Mouse (Mus musculus) spleen, adult 18-20 months (tissue): ENCODE results near the gene Taf9b.
"Not testable (repeated sequence)": the region's sequence is repeated elsewhere in the genome, so short reads cannot be mapped to it uniquely, and the experiment has no call there.

Experiments
- DNase-seq, 2 experiments: peaks; one replicate each; pipeline ENCODE4 v3.0.0; 2022; ENCODE audit warnings: mixed read lengths in 2 of 2

The Taf9b gene

DNA sequence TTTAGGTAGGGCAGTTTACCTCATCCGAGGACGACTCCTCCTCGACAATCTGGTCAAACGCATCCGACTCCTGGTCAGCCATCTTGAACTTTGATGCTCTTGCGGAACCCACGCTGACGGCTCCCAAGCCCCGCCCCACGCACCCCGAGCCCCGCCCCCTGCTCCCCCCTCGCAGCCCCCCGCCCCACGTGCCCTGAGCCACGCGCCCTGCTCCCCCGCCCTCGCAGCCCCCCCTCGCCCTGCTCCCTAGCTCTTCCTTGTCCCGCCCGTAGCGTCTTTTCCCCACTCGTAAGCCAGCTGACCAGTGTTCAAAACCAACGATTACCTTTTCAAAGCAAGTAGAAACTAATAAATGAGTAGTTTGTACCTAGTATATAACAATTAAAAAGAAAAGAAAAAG, at the start of gene Taf9b:
Gene Taf9b (minus strand): TSS at position 101 of the 400 bp plus-strand sequence.
- DNase-seq = no peak

DNA sequence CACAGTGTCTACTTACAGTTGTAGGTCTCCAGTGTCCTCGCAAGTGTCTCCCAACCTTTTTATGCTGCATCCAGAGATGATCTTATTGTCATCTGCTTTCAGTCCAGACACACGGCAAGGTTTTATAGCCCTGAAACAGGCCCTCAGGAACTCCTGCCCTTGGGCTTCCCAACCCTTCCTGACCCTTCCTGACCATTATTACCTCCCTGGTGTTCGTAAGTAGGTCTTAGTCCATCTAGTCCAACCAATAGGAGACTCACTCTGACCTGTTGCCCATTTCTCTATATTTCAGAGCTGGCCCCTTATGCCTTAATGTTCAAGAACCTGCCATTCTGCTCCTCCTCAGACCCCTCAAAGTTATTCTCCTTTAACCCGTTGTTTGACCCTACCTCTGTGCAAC, 34.3 kb upstream of the Taf9b start, which contains the start of gene Fnd3c2:
Gene Fnd3c2 (minus strand): TSS at position 101 of the 400 bp plus-strand sequence.
- no peak for DNase-seq

DNA sequence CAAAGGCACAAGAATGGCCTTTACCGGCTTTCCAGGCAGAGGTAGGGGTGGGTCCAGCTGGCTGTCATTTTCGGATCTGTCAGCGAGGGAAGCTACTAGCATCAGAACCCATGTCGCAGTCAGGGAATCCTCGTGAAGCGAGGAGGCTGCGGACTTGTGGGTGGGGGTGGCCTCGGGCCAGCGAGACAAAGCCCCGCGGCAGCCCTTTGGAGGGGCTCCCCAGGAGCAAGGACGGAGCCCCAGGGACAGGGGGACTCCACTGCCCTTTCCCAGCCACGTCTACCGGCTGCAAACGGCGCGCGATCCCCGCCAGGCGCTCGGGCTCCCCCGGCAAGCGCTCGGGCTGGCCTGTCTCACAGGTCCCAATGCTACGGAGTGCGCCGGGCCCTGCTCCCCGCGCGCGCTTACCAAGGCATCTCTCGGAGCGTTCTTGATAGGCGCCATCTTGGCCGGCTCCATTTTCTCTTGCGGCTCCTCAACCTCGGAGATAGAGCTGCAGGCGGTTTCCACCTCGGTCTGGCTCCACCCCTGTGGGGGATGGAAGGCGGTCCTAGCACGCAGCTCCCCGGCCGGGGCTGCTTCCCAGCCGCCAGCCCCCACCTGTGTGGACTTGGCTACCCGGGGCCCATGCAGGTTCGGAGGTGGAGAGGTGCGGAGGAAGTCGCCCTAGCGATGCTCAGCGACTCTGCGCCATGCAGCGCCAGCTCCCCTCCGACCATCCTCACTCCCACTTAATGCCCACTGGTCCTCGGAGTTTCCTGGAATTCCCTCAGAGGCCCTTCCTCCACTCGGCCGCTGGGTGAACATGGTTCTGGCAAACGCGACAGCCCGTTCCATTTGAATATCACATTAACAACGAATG, 1.6 kb downstream of the Taf9b start:
- DNase-seq = peak; percentile 45 to 56

DNA sequence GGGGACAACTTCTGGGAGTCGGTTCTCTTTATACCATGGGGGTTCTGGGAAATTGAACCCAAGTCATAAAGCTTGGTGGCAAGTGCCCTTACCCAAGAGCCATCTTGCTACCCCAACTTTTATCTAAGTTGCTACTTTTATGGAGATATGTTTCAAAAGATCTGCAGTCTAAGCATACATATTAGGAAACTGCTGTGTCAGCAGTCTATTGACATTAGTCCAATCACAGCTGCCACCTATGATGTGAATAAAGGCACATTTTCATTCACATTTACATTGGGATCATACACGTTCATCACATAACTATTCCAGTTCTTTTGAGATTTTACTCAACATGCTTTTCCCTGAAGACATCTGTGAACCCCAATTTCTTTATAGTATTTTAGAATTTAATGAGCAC, 11.9 kb downstream of the Taf9b start:
- no peak for DNase-seq

DNA sequence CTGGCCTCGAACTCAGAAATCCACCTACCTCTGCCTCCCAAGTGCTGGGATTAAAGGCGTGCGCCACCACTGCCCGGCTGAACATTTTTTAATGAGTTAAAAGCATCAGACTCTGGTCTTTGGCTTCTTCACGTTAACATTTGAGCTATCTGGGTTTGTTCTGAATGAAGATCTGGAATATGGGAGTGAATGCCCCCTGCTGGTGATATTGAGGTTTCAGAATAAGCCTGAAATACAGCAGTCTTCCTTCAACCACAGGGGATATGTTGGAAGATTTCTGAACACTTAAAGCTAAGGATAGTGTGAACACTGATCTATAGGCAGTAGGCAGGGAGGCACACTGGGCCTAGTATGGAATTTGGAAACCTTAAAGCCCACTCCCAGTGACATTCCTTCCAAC, 22.1 kb downstream of the Taf9b start:
- no peak for DNase-seq

DNA sequence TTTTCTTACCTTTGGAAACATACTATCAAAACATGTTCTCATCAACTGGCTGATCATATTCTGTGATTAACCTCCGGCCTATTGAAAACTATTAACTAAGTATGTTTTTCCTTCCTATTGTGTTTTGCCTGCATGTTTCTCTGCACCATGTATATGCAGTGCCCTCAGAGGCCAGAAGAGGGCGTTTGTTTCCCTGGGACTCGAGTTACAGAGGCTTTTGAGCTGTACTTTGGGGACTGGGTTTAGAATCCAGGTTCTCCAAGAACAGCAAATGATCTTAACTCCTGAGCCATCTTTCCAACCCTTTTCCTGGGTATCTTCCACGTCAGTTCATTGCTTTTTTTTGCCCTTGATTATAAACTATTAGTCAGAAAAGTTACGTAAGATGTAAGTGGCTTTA, 23.6 kb downstream of the Taf9b start:
- no peak for DNase-seq

DNA sequence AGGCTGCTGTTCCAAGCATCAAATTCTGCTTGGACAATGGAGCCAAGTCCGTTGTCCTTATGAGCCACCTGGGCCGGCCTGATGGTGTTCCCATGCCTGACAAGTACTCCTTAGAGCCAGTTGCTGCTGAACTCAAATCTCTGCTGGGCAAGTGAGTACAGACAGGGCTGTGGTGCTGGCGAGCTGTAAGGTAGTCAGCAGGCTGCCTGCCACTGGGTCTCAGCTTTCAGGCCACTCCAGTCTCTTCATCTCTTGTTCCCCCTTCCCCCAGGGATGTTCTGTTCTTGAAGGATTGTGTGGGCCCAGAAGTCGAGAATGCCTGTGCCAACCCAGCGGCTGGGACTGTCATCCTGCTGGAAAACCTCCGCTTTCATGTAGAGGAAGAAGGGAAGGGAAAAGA, 26.6 kb downstream of the Taf9b start:
- not testable (repeated sequence) for DNase-seq

DNA sequence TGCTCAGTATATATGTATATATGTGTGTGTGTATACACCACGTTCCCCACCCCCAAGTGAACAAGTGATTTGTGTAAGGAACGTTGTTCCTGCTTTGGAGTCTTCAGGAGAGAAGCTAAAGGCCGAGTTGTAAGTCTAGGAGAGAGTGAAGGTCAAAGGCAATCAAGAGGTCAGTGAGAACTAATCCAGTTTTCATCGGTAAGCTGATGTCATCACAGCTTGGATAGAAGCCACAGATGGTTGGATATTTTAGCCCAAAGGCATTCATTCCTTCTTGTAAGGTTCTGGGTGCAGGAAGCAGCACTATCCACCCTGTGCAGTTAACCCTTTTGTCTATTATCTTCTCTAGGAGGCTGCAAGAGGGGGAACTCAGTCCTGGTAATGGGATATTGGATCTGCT, 30.9 kb downstream of the Taf9b start:
- no peak for DNase-seq

DNA sequence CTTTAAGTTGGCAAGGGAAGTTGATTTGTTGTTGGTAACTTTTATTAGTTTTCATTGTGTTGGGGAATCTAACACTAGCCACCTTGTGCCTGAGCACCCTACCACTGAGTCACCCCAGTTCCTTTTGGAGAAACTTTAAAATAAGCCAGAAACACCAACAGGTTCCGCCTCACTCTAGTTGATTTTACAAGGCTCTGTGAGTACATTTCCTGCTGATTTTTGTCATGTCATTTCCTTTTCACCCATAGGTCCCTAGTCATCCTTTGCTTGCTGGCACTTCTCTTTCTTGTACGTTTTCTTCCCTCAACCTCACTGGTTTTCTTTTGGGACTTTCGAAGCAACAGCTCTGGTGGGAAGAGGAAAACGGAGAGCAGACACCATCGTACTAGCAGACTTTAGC, 31.6 kb downstream of the Taf9b start:
- DNase-seq = no peak

DNA sequence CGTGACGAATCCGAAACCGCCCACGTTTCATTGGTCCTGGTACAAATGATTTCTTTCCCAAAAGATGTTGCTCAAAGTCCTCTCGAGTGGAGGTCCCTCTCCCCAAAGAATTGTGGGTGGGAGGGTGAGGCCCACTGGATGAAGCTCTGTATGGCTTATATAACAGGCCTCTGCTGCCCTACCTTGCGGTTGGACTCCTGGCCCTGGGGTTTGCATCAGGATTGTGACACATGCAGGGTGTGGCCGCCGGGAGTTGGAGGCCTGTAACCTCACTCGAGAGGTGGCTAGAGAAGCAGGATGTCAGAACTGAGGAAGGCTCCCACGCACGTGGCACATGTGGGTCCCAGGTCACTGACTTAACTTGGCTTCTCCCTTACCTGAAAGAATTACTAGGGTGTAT, 33.2 kb downstream of the Taf9b start:
- peak in 1 of 2 experiments; percentile 9 for DNase-seq

DNA sequence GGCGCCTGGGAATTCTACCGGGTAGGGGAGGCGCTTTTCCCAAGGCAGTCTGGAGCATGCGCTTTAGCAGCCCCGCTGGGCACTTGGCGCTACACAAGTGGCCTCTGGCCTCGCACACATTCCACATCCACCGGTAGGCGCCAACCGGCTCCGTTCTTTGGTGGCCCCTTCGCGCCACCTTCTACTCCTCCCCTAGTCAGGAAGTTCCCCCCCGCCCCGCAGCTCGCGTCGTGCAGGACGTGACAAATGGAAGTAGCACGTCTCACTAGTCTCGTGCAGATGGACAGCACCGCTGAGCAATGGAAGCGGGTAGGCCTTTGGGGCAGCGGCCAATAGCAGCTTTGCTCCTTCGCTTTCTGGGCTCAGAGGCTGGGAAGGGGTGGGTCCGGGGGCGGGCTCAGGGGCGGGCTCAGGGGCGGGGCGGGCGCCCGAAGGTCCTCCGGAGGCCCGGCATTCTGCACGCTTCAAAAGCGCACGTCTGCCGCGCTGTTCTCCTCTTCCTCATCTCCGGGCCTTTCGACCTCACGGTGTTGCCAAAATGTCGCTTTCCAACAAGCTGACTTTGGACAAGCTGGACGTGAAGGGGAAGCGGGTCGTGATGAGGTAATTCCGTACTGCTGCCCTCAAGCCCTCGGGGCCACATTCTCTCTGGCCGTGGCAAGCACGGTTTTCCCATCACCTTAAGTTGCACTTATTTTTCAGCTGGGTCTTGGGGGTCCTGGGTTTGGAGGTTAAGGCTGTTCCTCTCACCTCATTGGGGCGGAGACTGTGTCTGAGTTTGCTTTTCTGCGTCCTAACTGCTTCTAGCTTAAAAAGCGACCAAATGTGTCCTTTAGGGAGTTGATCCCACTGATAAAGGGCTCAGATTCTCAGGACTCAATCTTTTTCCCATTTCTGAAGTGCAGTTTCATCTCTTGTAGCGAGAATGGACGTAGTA, 34.0 kb downstream of the Taf9b start, which contains the start of gene Pgk1:
Gene Pgk1 (plus strand): TSS at position 388 of the 937 bp plus-strand sequence.
- DNase-seq = peak; percentile 77 to 79

DNA sequence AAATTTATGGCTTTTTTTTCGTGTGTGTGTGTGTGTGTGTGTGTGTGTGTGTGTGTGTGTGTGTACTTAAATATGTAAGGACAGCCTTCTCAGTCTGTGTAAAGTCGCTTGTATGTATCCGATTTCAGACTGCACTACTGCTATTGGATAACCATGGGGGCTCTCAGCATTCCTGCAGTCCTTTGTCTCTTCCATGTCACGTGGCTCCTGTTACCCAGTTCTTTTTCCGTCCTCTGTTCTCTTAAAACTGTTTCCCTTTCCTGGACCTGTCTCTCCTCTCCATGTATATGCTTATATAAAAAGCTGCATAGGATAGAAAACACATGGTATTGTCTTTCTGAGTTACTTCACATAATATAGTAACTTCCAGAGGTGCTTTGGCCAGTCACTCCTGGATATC, 35.3 kb downstream of the Taf9b start:
- no peak for DNase-seq

DNA sequence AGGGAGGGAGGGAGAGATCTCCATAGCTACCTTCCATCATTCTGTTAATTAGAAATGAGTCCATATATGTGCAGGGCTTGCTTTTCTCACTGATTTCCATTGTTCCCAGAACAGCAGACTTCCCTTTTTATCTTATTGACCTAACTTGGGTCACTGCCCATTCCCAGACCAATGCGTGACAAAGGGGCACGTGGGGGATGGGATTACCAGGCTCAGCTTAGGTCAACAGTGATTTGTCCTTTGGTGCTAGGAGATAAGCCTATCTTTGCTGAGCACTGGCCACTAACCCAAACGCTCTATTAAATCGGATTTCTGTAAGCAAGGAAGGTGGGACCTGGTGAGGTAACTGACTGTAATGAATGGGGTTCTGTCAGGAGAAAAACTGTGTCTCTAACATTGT, 36.7 kb downstream of the Taf9b start:
- no peak for DNase-seq

DNA sequence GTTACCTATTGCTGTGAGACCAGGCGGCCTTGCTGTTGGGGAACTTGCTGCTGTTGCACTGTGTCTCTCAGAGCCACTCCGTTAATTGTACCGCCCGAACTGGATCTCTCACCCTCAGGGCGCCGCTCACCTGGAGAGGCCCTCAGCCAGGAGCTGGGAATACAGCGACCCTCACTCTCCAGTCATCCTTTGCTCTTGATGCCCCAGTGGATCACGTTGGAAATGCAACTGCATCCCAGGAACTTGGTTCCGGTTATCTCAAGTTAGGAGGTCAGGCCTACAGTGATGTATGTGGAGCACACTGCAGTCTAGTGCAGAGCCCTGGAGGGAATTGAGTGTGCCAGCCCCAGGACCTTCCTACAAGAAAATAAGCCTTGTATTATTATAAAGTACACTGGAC, 44.6 kb downstream of the Taf9b start:
- no peak for DNase-seq

DNA sequence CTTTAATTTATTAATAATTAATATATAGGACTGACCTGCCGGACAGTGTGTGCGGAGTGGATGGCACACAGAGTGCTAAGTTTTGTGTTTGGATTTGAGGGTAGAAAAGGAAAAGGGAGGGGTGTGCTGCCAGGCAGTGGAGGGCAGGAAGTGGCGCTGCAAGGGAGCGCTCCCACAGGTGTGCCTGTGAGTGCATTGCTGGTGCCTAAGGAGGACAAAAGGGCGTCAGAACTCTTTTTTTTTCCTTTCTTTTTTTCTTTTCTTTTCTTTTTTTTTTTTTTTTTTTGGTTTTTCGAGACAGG, 49.2 kb downstream of the Taf9b start:
- DNase-seq = no peak

DNA sequence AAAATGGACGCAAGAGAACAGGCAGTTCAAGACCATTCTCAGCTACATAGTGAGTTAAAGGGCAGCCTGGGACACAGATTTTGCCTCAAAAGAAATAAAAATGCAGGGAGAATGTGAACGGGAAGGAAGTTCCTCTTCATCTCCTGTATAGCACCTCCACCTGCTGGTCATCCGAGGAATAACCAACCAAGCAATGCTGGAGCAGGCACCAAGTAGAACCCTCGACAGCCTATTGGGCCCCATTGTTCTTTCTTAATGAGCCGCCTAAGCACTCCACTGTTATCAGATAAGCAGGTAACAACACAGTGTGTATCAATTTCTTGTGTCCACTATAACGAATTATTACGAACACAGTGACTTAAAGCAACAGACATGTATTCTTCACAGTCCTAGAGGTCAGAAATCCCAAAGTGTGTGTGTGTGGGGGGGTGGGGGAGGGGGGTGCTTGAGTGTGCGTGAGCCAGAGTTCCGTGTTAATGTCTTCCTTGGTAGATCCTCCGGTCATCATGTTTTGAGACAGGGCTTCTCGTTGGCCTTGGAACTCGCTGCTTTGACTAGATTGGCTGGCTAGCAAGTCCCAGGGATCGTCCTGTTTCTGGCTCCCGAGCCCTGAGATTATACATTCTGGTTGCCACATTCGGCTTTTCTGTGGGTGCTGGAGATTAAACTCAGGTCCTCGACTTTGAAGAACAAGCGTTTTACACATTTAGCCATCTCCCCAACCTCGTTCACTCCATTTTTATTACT, 49.7 kb downstream of the Taf9b start:
- DNase-seq = peak; percentile 40 to 65

DNA sequence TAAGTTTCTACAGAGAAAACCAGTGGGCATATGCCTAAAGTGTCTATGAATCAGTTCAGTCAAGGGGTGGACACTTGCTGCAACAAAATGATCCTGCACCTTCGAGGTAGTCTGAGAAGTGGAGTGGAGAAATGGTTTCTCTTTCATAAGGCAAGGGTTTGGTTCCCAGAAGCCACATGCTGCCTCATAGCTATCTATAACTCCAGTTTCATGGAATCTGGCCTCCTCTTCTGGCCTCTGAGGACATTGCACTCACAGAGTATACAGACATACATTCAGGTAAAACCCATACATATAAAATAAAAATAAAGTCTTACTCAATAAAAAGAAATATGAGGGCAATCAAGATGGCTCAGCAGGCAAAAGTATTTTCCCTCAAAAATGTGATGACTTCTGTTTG, 55.9 kb downstream of the Taf9b start:
- no peak for DNase-seq

DNA sequence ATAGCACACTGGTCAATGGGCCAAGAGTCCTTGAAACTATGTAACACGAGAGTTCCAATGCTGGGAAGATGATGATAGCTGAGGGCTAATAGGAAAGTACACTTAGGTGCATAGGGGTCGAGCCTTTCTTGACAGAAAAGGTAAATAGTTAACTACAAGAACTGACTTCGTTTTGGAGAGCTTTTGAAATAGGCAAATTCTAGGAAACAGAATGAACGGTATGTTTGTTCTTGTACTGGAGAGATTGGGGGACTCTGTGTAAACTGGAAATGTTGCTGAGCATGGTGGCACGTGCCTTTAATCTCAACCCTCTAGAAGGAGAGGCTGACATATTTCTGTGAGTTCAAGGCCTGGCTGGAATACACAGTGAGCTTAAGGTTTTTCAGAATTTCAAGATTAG, 56.4 kb downstream of the Taf9b start:
- DNase-seq = no peak

DNA sequence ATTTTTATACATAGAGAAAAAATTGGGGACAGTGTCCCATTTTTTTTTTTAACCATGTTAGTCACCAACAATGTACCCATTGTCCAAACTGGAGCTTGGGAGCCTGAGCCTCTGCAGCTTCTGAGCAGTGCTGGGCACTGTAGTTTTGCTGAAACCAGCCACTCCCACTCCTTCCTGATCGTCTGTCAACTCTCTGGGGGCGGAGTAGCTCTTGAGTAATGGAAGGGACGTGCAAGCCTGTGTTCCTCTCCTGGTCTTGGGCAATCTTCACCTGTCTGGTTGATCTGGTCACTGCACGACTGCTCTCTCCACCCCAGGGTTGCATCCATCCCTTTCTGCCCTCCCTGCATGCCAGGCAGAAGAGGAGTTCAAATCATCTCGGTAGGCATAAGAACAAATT, 57.0 kb downstream of the Taf9b start:
- no peak for DNase-seq
